Mouse (Mus musculus) regulatory T cell (primary cell): ENCODE results near the gene Hadh.

ENCODE experiments used
- in situ Hi-C: fragments of 300-600 bp; cut with MboI, MseI; formaldehyde crosslinking; loops from one replicate; pipeline ENCODE4 v1.15.1; 2025; ENCODE audit warnings: high pct_unique_total_duplicates

Hadh gene

GRCm38 (mm10) chr3:131271157-131271556 is 744 bp downstream of the Hadh start:
- in situ Hi-C loops = no loop called here

DNA sequence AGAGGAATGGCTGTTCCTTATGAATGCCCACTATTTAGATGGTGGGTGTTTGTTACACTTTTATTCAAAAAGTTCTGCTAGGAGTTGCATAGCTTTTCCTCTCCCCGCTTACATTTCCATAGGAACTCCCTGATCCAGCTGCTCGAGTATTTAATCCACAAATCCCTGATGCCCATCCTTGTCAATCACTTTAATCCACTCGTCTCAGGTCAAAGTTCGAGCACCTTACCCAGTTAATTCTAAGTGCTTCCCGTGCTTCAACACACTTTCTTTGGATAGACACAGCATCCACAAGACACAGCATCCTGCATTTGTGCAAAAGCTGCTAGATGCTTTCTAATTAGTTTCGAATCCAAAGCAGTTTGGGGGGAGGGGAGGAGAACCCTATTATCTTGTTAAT is 1.5 kb downstream of the Hadh start:
- in situ Hi-C loops = no loop called here

DNA sequence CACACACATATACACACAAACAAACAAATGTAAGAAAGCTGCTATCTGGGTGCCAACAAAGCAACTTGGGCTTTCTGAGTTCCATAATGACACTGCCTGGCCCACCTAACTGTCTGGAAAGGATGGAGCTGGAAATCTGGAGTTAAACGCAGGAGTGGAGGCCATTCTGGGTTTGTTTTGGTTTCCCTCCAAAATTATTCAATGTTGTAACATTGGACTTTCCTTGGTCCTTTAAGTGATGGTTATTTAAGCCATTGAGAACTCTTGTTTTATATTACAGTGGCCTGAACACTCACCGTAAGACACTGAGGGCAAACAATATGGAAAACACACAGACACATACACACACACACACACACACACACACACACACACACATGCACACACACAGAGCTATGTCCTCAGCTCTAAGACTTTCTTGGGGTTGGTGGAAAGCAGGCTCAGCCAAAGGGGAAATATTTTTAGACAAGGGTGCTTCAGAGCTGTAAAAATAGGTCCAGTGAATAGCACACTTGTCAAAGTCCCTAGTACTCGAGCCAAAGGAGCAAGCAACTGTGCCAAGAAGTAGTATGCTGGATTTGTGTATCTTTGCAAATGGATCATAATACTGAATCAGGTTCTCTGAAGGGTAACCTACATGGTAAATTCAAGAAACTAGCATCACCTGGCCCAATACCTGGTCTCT is 5.4 kb downstream of the Hadh start:
- in situ Hi-C loops = no loop called here

- in situ Hi-C loops = no loop called here
These were observed 6.4 kb downstream of the Hadh start for GRCm38 (mm10) chr3:131265516-131265915.

GRCm38 (mm10) chr3:131263766-131264486 is 8.0 kb downstream of the Hadh start:
- in situ Hi-C loops = no loop called here

- in situ Hi-C loops = no loop called here
These were observed 11.5 kb downstream of the Hadh start for GRCm38 (mm10) chr3:131260418-131260817.

DNA sequence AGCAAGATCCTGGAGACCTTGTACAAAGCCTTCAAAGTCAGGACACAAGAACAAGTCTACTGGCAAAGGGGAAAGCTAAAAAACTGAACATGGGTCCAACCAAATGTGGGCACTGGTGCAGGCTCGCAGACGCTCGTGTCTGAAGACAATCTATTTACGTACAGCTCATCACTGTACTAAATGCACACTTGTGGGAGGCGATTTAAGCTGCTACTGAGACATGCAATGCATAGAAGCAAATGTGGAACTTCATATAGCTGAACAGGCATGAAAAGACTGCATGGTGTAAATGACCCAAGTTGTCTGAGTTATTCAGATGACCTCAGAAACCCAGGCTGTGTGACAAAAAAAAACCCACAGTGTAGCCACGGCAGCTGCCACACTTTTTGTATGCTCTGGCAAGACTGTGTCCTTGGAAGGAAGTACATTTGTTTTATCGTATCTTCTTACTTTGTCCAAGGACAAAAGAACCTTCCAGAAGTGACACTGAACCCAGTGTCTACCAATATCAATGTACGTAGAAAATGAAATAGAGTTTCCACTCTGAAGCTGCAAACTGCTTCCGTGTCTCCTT is 12.4 kb downstream of the Hadh start:
- in situ Hi-C loops = no loop called here

DNA sequence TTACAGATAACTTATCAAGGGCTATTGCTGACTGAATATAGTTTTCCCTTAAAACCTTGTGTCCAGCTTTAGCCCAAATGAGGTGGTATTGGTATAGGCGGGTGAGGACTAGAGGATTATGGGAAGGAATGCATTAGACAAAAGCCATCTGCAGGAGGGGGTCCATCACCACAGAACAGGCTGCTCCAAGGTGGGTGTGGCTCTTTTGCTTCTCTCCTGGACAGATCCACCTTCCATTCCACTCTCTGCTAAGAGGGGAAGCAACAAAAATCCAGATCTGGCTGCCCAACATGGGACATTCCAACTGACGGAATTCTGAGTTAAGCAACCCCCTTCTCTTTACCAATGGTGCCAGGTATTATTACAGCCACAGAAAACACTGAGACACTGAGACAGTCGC is 13.0 kb downstream of the Hadh start:
- in situ Hi-C loops = no loop called here

DNA sequence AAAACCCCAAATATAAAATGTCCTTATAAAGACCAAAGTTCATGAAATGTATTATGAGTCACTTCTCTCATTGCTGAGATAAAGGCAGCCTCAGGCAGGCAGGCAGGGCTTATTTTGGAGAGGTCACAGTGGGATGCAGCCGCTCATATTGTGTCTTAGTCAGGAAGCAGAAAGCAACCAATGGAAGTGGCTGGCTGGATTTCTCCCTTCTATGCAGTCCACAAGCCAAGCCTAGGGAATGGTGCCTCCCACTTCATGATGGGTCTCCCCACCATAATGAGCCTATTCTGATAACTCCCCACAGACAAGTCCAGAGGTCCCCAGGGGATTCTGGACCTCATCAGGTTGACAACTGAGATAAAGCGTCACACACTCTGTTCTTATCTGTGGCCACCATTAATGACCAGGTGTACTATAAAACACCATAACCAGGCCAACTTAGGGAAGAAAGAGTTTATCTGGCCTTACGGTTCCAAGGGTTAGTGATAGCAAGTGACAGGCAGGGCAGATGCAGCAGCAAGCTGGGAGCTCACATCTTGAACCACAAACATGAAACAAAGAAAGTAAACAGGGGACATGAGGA is 16.4 kb downstream of the Hadh start:
- in situ Hi-C loops = no loop called here

DNA sequence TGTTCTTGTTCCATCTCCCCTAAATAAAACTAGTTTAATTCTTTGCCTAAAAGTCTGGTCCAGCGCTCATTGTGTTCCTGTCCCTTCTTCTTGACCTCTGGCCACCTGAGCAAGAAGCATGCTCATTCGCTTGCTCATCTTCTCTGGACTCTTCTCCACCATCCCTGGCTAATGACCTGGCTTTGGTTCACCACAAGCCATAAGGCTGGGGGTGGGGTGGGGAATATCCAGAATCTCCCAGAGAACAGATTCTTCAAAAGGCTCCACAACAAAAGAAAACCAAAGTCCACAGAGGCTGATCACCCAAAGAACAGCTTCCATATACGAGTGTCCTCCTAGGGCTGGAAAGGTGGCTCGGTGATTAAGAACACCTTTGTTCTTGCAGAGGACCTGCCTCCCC is 16.9 kb downstream of the Hadh start:
- in situ Hi-C loops = no loop called here

GRCm38 (mm10) chr3:131251601-131252000 is 20.3 kb downstream of the Hadh start:
- in situ Hi-C loops = no loop called here

GRCm38 (mm10) chr3:131250978-131251377 is 20.9 kb downstream of the Hadh start:
- in situ Hi-C loops = no loop called here

- in situ Hi-C loops = no loop called here
These were observed 21.6 kb downstream of the Hadh start for GRCm38 (mm10) chr3:131250283-131250682.

GRCm38 (mm10) chr3:131248444-131248843 is 23.5 kb downstream of the Hadh start:
- in situ Hi-C loops = no loop called here

GRCm38 (mm10) chr3:131247851-131248250 is 24.1 kb downstream of the Hadh start:
- in situ Hi-C loops = no loop called here

DNA sequence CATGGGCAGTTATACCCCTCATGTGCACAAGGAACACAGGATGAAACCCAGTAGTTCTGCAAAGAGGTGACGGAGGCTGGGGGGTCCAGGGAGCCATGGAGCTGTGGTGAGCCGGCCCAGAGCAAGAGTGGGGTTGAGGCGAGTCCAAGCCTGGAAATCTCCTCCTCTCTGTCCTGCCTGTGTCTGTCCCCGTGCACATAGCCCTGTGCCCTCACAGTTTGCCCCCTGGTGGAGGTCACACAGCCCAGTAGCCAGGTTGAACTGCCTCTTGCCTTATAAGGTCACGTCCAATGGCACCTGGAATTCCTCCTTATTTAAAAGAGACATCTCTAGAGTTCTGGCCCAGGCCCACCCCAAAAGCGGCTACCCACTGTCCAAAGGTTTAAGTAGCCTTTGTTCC is 24.5 kb downstream of the Hadh start:
- in situ Hi-C loops = no loop called here

GRCm38 (mm10) chr3:131246579-131247046 is 25.3 kb downstream of the Hadh start:
- in situ Hi-C loops = no loop called here

GRCm38 (mm10) chr3:131245766-131246578 is 25.9 kb downstream of the Hadh start:
- in situ Hi-C loops = no loop called here

GRCm38 (mm10) chr3:131237785-131238633 is 33.9 kb downstream of the Hadh start:
- in situ Hi-C loops = loop anchor here (5.0 kb wide), 1 partner anchor 481 kb away; no protein-coding TSS in a partner anchor

DNA sequence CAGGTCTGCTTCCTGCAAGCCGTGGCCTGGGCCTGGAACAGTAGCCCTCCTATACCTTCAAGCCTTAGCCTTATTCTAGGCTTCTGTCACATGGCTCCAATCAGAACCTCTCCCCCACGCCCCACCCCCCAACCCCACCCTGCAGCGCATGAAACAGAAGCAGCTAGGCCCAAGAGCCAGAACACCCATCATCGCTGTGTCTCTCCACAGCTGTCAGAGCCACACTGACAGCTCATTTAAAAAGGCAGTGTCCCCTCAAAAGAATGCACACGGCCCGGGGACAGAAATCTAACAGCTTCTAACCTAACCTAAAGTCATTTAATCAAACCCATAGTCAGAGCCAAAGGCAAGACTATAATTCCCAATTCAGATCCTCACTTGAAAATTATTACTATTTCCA is 34.8 kb downstream of the Hadh start:
- in situ Hi-C loops = loop anchor here (5.0 kb wide), 1 partner anchor 480 kb away; no protein-coding TSS in a partner anchor

DNA sequence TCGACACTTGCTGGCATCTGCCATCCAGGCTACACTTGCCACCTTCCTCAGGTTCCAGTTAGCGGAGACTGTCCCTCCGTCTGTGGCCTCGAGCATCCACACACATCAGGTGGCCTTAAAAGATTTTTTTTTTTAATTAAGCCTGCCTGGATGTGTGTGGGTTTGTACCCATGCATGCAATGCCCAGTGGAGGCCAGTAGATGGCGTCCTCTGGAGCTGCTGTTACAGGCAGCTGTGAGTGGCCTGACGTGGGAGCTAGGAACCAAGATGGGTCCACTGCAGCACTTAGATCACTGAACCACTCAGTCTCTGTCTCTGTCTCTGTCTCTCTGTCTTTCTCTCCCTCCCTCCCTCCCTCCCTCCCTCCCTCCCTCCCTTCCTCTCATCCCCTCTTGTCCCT is 43.8 kb downstream of the Hadh start:
- in situ Hi-C loops = no loop called here
